Mouse (Mus musculus): ENCODE data around the gene Lrrc30.

DNA sequence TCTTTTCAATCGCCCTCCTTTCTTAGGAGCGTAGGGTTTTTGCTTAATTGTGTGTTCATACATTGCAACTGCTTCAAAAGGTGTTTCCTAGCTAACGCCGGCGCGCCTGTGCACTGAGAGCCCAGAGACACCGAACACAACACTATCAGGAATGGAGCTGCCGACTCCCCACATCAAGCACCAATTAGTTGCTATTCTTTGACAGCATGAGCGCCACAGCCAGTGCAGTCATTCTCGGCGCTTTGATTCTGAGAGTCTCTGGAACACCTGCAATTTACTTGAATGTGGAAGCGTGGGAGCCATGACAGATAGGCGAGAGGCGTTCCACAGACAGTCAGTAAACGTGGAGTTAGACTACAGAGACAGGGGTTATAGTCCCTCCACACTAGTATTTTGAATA, 4.0 kb downstream of the Lrrc30 start:
- TF ChIP-seq CTCF (IDR thresholded peaks at IDR 0.05; ENCODE audit: low read depth) (no peak), EP300 (IDR thresholded peaks at IDR 0.05; ENCODE audit: low read depth) (no peak)
